11 mouse cellular contexts compared by ENCODE assay signal in the genomic region with DNA sequence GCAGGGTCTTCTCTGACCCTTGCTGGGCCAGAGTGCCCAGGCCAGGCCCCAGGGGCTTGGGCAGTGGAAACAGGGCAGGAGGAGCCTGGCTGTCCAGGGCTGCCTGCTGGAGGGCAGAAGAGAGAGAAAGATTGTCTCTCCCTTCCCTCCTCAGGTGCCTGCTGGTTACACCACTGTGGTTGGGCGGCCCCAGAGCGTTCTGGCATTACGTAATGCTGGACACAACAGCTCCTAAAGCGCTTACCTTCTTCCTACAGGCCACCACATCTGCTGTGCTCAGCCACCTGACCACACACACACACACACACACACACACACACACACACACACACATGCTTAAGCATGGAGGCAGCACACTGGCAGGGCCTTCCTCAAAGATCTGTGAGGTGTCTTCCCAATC. TPM values are rescaled to one million over a fixed set of nuclear protein-coding genes. Genes with fewer than 3 reads are reported as not detected.
A peak's percentile ranks its signal among the peaks of the same experiment; 100 is the strongest.
DNase-seq lines count a peak whose midpoint lies in the region; ATAC-seq lines count a peak whose summit lies in the region.
"Had no signal": no experiment of that assay in that cellular context is flagged by ENCODE, and none has a peak within 500 bp of the region (broad histone marks: within the 10 kb centered on the region; RNA-seq: fewer than 3 reads in every experiment).

No protein-coding gene starts in this region.

- no peak overlapping the region for H3K9ac ChIP-seq in liver, embryonic 15.5 days
- H3K9ac ChIP-seq: midbrain, embryonic 15.5 days; stomach, embryonic 15.5 days had no signal

- no peaks in the 10 kb centered on the region for H3K9me3 ChIP-seq in heart, embryonic 10.5 days
- no peaks in the 10 kb centered on the region for H3K9me3 ChIP-seq in liver, embryonic 15.5 days (replicated peaks)
- H3K9me3 ChIP-seq: midbrain, embryonic 15.5 days; stomach, embryonic 15.5 days had no signal

- H3K4me2 ChIP-seq in liver, embryonic 15.5 days = no peak overlapping the region
- H3K4me2 ChIP-seq: midbrain, embryonic 15.5 days; stomach, embryonic 15.5 days had no signal

- no peak overlapping the region for H3K4me3 ChIP-seq in heart, embryonic 10.5 days
- no peak overlapping the region for H3K4me3 ChIP-seq in liver, embryonic 15.5 days (replicated peaks)
- H3K4me3 ChIP-seq: midbrain, embryonic 15.5 days; stomach, embryonic 15.5 days had no signal

- WGBS in heart, embryonic 10.5 days = 85% methylated on average over 4 of the region's 4 CpGs
- WGBS in liver, embryonic 15.5 days (ENCODE audit: insufficient replicate concordance) = 58% methylated on average over 4 of the region's 4 CpGs

- DNase-seq in heart, embryonic 10.5 days (ENCODE audit: low spot score) = no peak
- no peak for DNase-seq in heart, adult 18-20 months
- peak; percentile 1 for DNase-seq in right cerebral cortex, postnatal 25 days
- no peak for DNase-seq in right cerebral cortex, adult 18-20 months
- no peak for DNase-seq in embryo, embryonic 9.5 days (ENCODE audit: extremely low spot score)
- DNase-seq in frontal cortex, postnatal 10 days (ENCODE audit: low spot score in 2 of 2) = no peak
- DNase-seq: layer of hippocampus, adult 9-11 months had no signal

- H3K4me1 ChIP-seq in heart, embryonic 10.5 days = peaks cover 7% of the 10 kb centered on the region; the same call in 1 of the 2 replicates
- peaks cover 20% of the 10 kb centered on the region for H3K4me1 ChIP-seq in liver, embryonic 15.5 days (replicated peaks)
- H3K4me1 ChIP-seq: midbrain, embryonic 15.5 days; stomach, embryonic 15.5 days had no signal

- H3K27me3 ChIP-seq in heart, embryonic 10.5 days (ENCODE audit: insufficient read depth, poor library complexity, severe bottlenecking) = no peaks in the 10 kb centered on the region
- H3K27me3 ChIP-seq in liver, embryonic 15.5 days = no peaks in the 10 kb centered on the region
- H3K27me3 ChIP-seq: midbrain, embryonic 15.5 days; stomach, embryonic 15.5 days had no signal

- H3K27ac ChIP-seq in heart, embryonic 10.5 days = 0 out of 2 replicates have a peak overlapping the region, but pooled peaks have one; percentile 59
- H3K27ac ChIP-seq in liver, embryonic 15.5 days (replicated peaks) = peak overlapping the region; percentile 31; the same call in 1 of the 2 replicates
- H3K27ac ChIP-seq: midbrain, embryonic 15.5 days; stomach, embryonic 15.5 days had no signal

- H3K36me3 ChIP-seq in heart, embryonic 10.5 days = no peaks in the 10 kb centered on the region
- H3K36me3 ChIP-seq in liver, embryonic 15.5 days (replicated peaks) = no peaks in the 10 kb centered on the region
- H3K36me3 ChIP-seq: midbrain, embryonic 15.5 days; stomach, embryonic 15.5 days had no signal

- ATAC-seq in erythroblast, adult 5-6 weeks (replicated peaks; ENCODE audit: low FRiP score, poor library complexity, severe bottlenecking) = 0 out of 2 replicates have a peak, but pooled peaks have one; percentile 30
- peak; percentile 51 for ATAC-seq in liver, embryonic 15.5 days (ENCODE audit: insufficient read depth)
- ATAC-seq: midbrain, embryonic 15.5 days had no signal

RNA-seq across cellular contexts. Expression of gene Zfp36l2, which starts 20.4 kb away (rescaled TPM):
- polyA plus RNA-seq in heart, embryonic 10.5 days (2016; fragmentation: Nextera tagmentation; extraction: Ambion mirVana) = 5.2 and 10.4 TPM in 2 replicates
- 10 to 100 TPM; 18.7 to 22.8 TPM for total RNA-seq in heart, adult 18-20 months (2021)
- 50.2 and 57.8 TPM in 2 replicates for total RNA-seq in erythroblast, adult 5-6 weeks (2015; ENCODE audit: low replicate concordance)
- 23.0 and 25.8 TPM in 2 replicates for total RNA-seq in erythroblast, adult 5-6 weeks (2017; ENCODE audit: low replicate concordance)
- polyA plus RNA-seq in liver, embryonic 15.5 days (2015; fragmentation: Nextera tagmentation; extraction: Ambion mirVana) = 6.8 and 7.4 TPM in 2 replicates
